Mouse (Mus musculus): ENCODE results near the gene Ints6l.

DNA sequence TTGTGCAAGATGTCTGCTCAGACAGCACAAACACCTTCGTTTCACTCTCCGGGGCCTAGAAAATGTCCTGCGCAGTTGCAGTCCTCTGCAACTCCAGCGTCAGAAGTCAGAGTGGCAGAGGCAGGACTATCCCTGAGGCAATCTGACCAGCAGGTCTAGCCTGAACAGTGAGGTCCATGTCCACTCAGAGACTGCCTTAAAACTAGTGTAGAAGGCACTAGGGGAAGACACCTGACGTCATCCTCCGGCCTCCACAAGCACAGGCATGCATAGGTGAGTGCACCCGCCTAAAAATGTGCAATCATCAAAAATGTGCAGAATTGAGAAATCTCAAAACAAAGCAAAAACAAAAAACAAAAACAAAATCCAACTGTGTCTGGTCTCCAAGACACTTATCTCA is 94.8 kb downstream of the Ints6l start, which contains the start of gene Gm648:
- no peak for TF ChIP-seq CTCF (IDR thresholded peaks at IDR 0.05; ENCODE audit: borderline replicate concordance, extremely low read depth, insufficient read depth, insufficient read length)
- TF ChIP-seq POLR2A (IDR thresholded peaks at IDR 0.05; ENCODE audit: borderline replicate concordance, extremely low read depth, insufficient read depth, insufficient read length, poor library complexity, severe bottlenecking): no peak

Measured in brain, embryonic 14.5 days (tissue).